Mouse (Mus musculus) regulatory T cell (primary cell): ENCODE results near the gene Prps2.
"Not testable (repeated sequence)": the region's sequence is repeated elsewhere in the genome, so short reads cannot be mapped to it uniquely, and the experiment has no call there.

Source experiments
- in situ Hi-C: fragments of 300-600 bp; cut with MboI, MseI; formaldehyde crosslinking; loops from one replicate; pipeline ENCODE4 v1.15.1; 2025; ENCODE audit warnings: high pct_unique_total_duplicates

Prps2 gene

GRCm38 (mm10) chrX:167328519-167328918, 54.0 kb downstream of the Prps2 start:
- in situ Hi-C loops, result no loop called here

- in situ Hi-C loops, result no loop called here
Measured at GRCm38 (mm10) chrX:167323742-167324141, 58.8 kb downstream of the Prps2 start.

GRCm38 (mm10) chrX:167321233-167321806, 61.2 kb downstream of the Prps2 start:
- in situ Hi-C loops, result no loop called here

- in situ Hi-C loops, result no loop called here
Measured at GRCm38 (mm10) chrX:167318819-167319396, 63.6 kb downstream of the Prps2 start.

- in situ Hi-C loops, result no loop called here
Measured at GRCm38 (mm10) chrX:167315766-167316165, 66.8 kb downstream of the Prps2 start.

GRCm38 (mm10) chrX:167315093-167315726, 67.3 kb downstream of the Prps2 start:
- in situ Hi-C loops, result no loop called here

- in situ Hi-C loops, result not testable (repeated sequence)
Measured at GRCm38 (mm10) chrX:167302061-167302460, 80.5 kb downstream of the Prps2 start.
